Mouse (Mus musculus) CH12.LX (cell line): ENCODE results near the gene Scarb1. TPM values are rescaled to one million over a fixed set of nuclear protein-coding genes. Genes with fewer than 3 reads are reported as not detected.

Experiments
- DNase-seq: peaks from one replicate; pipeline ENCODE4 v3.0.0-alpha.2; 2013; ENCODE audit errors: extremely low read depth
- H3K27ac ChIP-seq: 2 replicates; pipeline ENCODE4 v1.5.1; 2012; ENCODE audit warnings: low read depth, mild to moderate bottlenecking, control low read depth, moderate library complexity; ENCODE audit not compliant: insufficient read depth
- H3K27me3 ChIP-seq: replicated peaks from 2 replicates; pipeline ENCODE3; 2012; ENCODE audit warnings: inconsistent platforms
- H3K36me3 ChIP-seq, 2 experiments: replicated peaks in 1 of 2; 2 replicates each; pipeline versions ENCODE3 to v1.6.1; 2012; ENCODE audit warnings: inconsistent platforms in 1 of 2, low read length in 1 of 2, mild to moderate bottlenecking in 1 of 2, mixed read lengths in 1 of 2, moderate library complexity in 1 of 2; ENCODE audit not compliant: control insufficient read depth in 1 of 2, insufficient read depth in 1 of 2
- H3K4me1 ChIP-seq, 2 experiments: 2 replicates each; pipeline ENCODE4 v1.6.1; 2012; ENCODE audit warnings: inconsistent platforms in 1 of 2, moderate library complexity in 1 of 2; ENCODE audit not compliant: insufficient read depth in 2 of 2, control insufficient read depth in 1 of 2
- H3K4me2 ChIP-seq: 2 replicates; pipeline ENCODE4 v1.6.1; 2012; ENCODE audit warnings: low read depth, mild to moderate bottlenecking, control low read depth; ENCODE audit not compliant: poor library complexity, insufficient read depth, severe bottlenecking
- H3K4me3 ChIP-seq, 3 experiments: fragments of 150-350 bp in 1 of 3; sonication (generic) in 1 of 3; replicated peaks in 1 of 3; 2 replicates each; pipeline versions ENCODE3 to v1.5.1; 2011 to 2012; ENCODE audit warnings: low read depth in 2 of 3, low read length in 2 of 3, mild to moderate bottlenecking in 2 of 3, moderate library complexity in 2 of 3, control low read depth in 1 of 3, improper control_type of control experiment in 1 of 3, inconsistent platforms in 1 of 3, mixed read lengths in 1 of 3; ENCODE audit not compliant: poor library complexity in 1 of 3
- H3K79me2 ChIP-seq: replicated peaks from 2 replicates; pipeline ENCODE4 v1.6.1; 2012; ENCODE audit warnings: mild to moderate bottlenecking, moderate library complexity; ENCODE audit not compliant: control insufficient read depth, poor library complexity, insufficient read depth, severe bottlenecking; ENCODE audit errors: extremely low read depth
- H3K9ac ChIP-seq: 2 replicates; pipeline ENCODE4 v1.6.1; 2012; ENCODE audit warnings: low read depth, mild to moderate bottlenecking, control low read depth, moderate library complexity; ENCODE audit not compliant: insufficient read depth
- H3K9me3 ChIP-seq: replicated peaks from 2 replicates; pipeline ENCODE3; 2012; ENCODE audit warnings: low read length, inconsistent platforms, mixed read lengths
- CHD1 ChIP-seq: IDR thresholded peaks from 2 replicates; pipeline ENCODE4 v1.6.1; 2012; ENCODE audit warnings: low read depth, low read length, improper control_type of control experiment, inconsistent platforms
- CTCF ChIP-seq, 2 experiments: IDR thresholded peaks in 1 of 2; conservative IDR thresholded peaks in 1 of 2; 2 replicates each; pipeline ENCODE4 v1.5.1; 2011 to 2012; ENCODE audit warnings: low read depth in 2 of 2, low read length in 2 of 2, improper control_type of control experiment in 1 of 2, inconsistent platforms in 1 of 2, mild to moderate bottlenecking in 1 of 2, moderate library complexity in 1 of 2
- E2F4 ChIP-seq: IDR thresholded peaks from 2 replicates; pipeline ENCODE4 v1.6.1; 2011; ENCODE audit warnings: low read depth, low read length, improper control_type of control experiment; ENCODE audit not compliant: insufficient replicate concordance
- EP300 ChIP-seq: IDR thresholded peaks from 2 replicates; pipeline ENCODE4 v1.6.1; 2011; ENCODE audit warnings: low read length, improper control_type of control experiment
- ETS1 ChIP-seq: conservative IDR thresholded peaks from 2 replicates; pipeline ENCODE4 v1.6.1; 2012; ENCODE audit warnings: low read depth, mild to moderate bottlenecking, inconsistent platforms, low read length, improper control_type of control experiment, moderate library complexity
- HCFC1 ChIP-seq: IDR thresholded peaks from 2 replicates; pipeline ENCODE4 v1.6.1; 2012; ENCODE audit warnings: low read depth, mild to moderate bottlenecking, inconsistent platforms, low read length, improper control_type of control experiment
- MEF2A ChIP-seq: IDR thresholded peaks from 2 replicates; pipeline ENCODE4 v1.6.1; 2014; ENCODE audit warnings: low read depth, mild to moderate bottlenecking, inconsistent platforms, low read length, improper control_type of control experiment, borderline replicate concordance
- NELFE ChIP-seq: IDR thresholded peaks from 2 replicates; pipeline ENCODE4 v1.6.1; 2011; ENCODE audit warnings: low read depth, low read length, improper control_type of control experiment
- POLR2A ChIP-seq: IDR thresholded peaks from 2 replicates; pipeline ENCODE4 v1.6.1; 2011; ENCODE audit warnings: low read depth, mild to moderate bottlenecking, improper control_type of control experiment, low read length
- RAD21 ChIP-seq: IDR thresholded peaks from 2 replicates; pipeline ENCODE4 v1.6.1; 2011; ENCODE audit warnings: low read depth, mild to moderate bottlenecking, low read length, improper control_type of control experiment, moderate library complexity
- RCOR1 ChIP-seq: conservative IDR thresholded peaks from 2 replicates; pipeline ENCODE4 v1.6.1; 2012; ENCODE audit warnings: low read depth, mild to moderate bottlenecking, inconsistent platforms, low read length, improper control_type of control experiment
- SIN3A ChIP-seq: IDR thresholded peaks from 2 replicates; pipeline ENCODE4 v1.6.1; 2012; ENCODE audit warnings: low read length, improper control_type of control experiment, inconsistent platforms
- SMC3 ChIP-seq: IDR thresholded peaks from 2 replicates; pipeline ENCODE4 v1.6.1; 2011; ENCODE audit warnings: low read depth, low read length, improper control_type of control experiment
- TCF12 ChIP-seq: IDR thresholded peaks from 2 replicates; pipeline ENCODE4 v1.6.1; 2014; ENCODE audit warnings: low read depth, mild to moderate bottlenecking, inconsistent platforms, low read length, improper control_type of control experiment
- USF2 ChIP-seq: conservative IDR thresholded peaks from 2 replicates; pipeline ENCODE4 v1.6.1; 2011; ENCODE audit warnings: low read depth, low read length, improper control_type of control experiment
- ZNF384 ChIP-seq: IDR thresholded peaks from 2 replicates; pipeline ENCODE4 v1.6.1; 2012; ENCODE audit warnings: low read depth, low read length, improper control_type of control experiment, inconsistent platforms
- dilution Hi-C: fragments of 300-500 bp; cut with MboI; formaldehyde crosslinking; loops from 2 replicates; pipeline ENCODE4 v1.14.3; 2020; ENCODE audit warnings: low sequenced_read_pairs; ENCODE audit not compliant: extremely low pct_unique_long_range_greater_than_20kb, extremely low pct_ligation_motif_present
- in situ Hi-C: fragments of 300-500 bp; cut with MboI; formaldehyde crosslinking; loops from 3 replicates; pipeline ENCODE4 v1.14.3; 2019; ENCODE audit warnings: low sequenced_read_pairs, low pct_ligation_motif_present, low pct_unique_long_range_greater_than_20kb, mixed read lengths
- polyA plus RNA-seq: library from polyadenylated mRNA; unstranded; fragments of >175 nt; gene quantifications from 2 replicates; pipeline ENCODE4 v1.2.1, GENCODE M21; 2012; ENCODE audit warnings: low read depth; ENCODE audit not compliant: insufficient read length
- total RNA-seq, 2 experiments: library from RNA; depleted of rRNA; stranded (reverse); fragments of 300-350 nt in 1 of 2; fragments of >200 nt in 1 of 2; gene quantifications; 2 replicates each; pipeline ENCODE4 v1.2.3; 2012 to 2014

Scarb1 gene
- total and polyA plus RNA-seq, 3 experiments, result 11.6 to 24.7 (median 20.0) TPM

DNA sequence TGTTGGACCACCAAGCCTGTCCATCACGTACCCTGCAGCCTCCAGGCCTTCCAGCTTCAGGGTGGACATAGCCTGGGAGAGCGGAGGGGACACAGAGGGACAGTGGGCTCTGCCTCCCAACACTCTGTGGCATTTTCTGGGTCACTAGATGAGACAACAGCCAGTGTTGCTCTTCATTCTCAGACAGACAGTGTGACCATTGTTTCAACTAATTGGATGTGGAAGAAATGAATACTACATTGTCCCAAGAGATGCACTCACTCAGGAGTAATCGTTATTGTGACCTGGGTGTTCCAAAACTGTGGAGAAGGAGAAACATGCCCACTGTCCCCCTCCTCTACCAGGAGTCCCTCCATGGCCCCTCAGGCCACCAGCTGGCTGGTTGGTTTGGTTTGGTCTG is 8.5 kb upstream of the Scarb1 start:
- in situ Hi-C loops, result loop anchor here (10.0 kb wide), 1 partner anchor 445 kb away; no protein-coding TSS in a partner anchor
- no peak overlapping the region for H3K4me2 ChIP-seq
- H3K27me3 ChIP-seq, result peaks cover 4% of the 10 kb centered on the region
- H3K9me3 ChIP-seq, result peaks cover 10% of the 10 kb centered on the region
- TF ChIP-seq SIN3A (no peak), POLR2A (no peak), TCF12 (no peak), RCOR1 (no peak), RAD21 (no peak), MEF2A (no peak)
- no peaks in the 10 kb centered on the region for H3K79me2 ChIP-seq
- no peak overlapping the region for H3K9ac ChIP-seq
- no peak overlapping the region for H3K27ac ChIP-seq
- H3K4me1 ChIP-seq, result peaks cover 5 to 43% of the 10 kb centered on the region in 2 experiments
- dilution Hi-C loops, result no loop called here
- H3K4me3 ChIP-seq, result no peak overlapping the region
- H3K36me3 ChIP-seq, result no peaks in the 10 kb centered on the region
- DNase-seq, result no peak

GRCm38 (mm10) chr5:125348487-125348886 is 7.6 kb upstream of the Scarb1 start:
- Histone ChIP-seq H3K27me3 (peaks cover 4% of the 10 kb centered on the region), H3K4me1 (peaks cover 5 to 43% of the 10 kb centered on the region in 2 experiments), H3K79me2 (no peaks in the 10 kb centered on the region), H3K9me3 (peaks cover 6% of the 10 kb centered on the region), H3K27ac (no peak overlapping the region), H3K9ac (no peak overlapping the region), H3K4me2 (peak overlapping the region; percentile 41; the same call in 1 of the 2 replicates)
- no peak for TF ChIP-seq USF2
- no peak for TF ChIP-seq E2F4
- TF ChIP-seq EP300, result no peak
- peak; percentile 81 to 91 for TF ChIP-seq CTCF (conservative IDR thresholded peaks at IDR 0.05 in 1 of 2, IDR thresholded peaks at IDR 0.05 in 1 of 2; ENCODE audit: low read depth in 2 of 2, low read length in 2 of 2)
- TF ChIP-seq POLR2A, result no peak
- TF ChIP-seq NELFE, result 0 out of 2 replicates have a peak, but pooled peaks have one; percentile 29
- TF ChIP-seq CHD1, result no peak
- TF ChIP-seq ZNF384, result no peak
- no peak for TF ChIP-seq ETS1
- TF ChIP-seq HCFC1, result 0 out of 2 replicates have a peak, but pooled peaks have one; percentile 7
- TF ChIP-seq SMC3, result peak; percentile 64
- TF ChIP-seq RAD21, result peak; percentile 63
- TF ChIP-seq, all 38 proteins: peak for 5
- Histone ChIP-seq H3K4me3 (no peak overlapping the region), H3K36me3 (no peaks in the 10 kb centered on the region)
- dilution Hi-C loops (no loop called here), in situ Hi-C loops (loop anchor here (10.0 kb wide), 1 partner anchor 444 kb away; no protein-coding TSS in a partner anchor)
- DNase-seq, result peak; percentile 75
